Mouse (Mus musculus): ENCODE results near the gene Car15.

Gene Car15

GRCm38 (mm10) chr16:17802839-17803674, 35.1 kb downstream of the Car15 start:
- peak; percentile 24 for DNase-seq (ENCODE audit: low read depth, low spot score)

- DNase-seq (ENCODE audit: low read depth, low spot score) = no peak
These were observed 35.7 kb downstream of the Car15 start for GRCm38 (mm10) chr16:17802456-17802838.

GRCm38 (mm10) chr16:17801777-17802455, 36.2 kb downstream of the Car15 start:
- DNase-seq (ENCODE audit: low read depth, low spot score) = peak; percentile 23

- no peak for DNase-seq (ENCODE audit: low read depth, low spot score)
These were observed 38.6 kb downstream of the Car15 start for GRCm38 (mm10) chr16:17799584-17799983.

GRCm38 (mm10) chr16:17798321-17799180, 39.6 kb downstream of the Car15 start:
- DNase-seq (ENCODE audit: low read depth, low spot score) = no peak

GRCm38 (mm10) chr16:17797812-17798311, 40.3 kb downstream of the Car15 start:
- peak; percentile 26 for DNase-seq (ENCODE audit: low read depth, low spot score)

- DNase-seq (ENCODE audit: low read depth, low spot score) = peak; percentile 46
These were observed 41.0 kb downstream of the Car15 start, which contains the start of gene Scarf2 for GRCm38 (mm10) chr16:17796971-17797811. Gene Scarf2 (plus strand): TSS chr16:17797282.

GRCm38 (mm10) chr16:17796519-17796918, 41.6 kb downstream of the Car15 start:
- DNase-seq (ENCODE audit: low read depth, low spot score) = no peak

GRCm38 (mm10) chr16:17795643-17796042, 42.5 kb downstream of the Car15 start:
- DNase-seq (ENCODE audit: low read depth, low spot score) = no peak

GRCm38 (mm10) chr16:17794047-17794446, 44.1 kb downstream of the Car15 start:
- no peak for DNase-seq (ENCODE audit: low read depth, low spot score)

- no peak for DNase-seq (ENCODE audit: low read depth, low spot score)
These were observed 45.4 kb downstream of the Car15 start for GRCm38 (mm10) chr16:17792728-17793127.

- DNase-seq (ENCODE audit: low read depth, low spot score) = no peak
These were observed 52.8 kb downstream of the Car15 start for GRCm38 (mm10) chr16:17785337-17785736.
